Mouse (Mus musculus): ENCODE results near the gene Hyal2.
A peak's percentile ranks its signal among the peaks of the same experiment; 100 is the strongest.

Gene Hyal2

GRCm38 (mm10) chr9:107567702-107568319 is at the start of gene Hyal2:
Gene Hyal2, plus strand, starts transcription at chr9:107567945.
- peak; percentile 88 for DNase-seq

GRCm38 (mm10) chr9:107520331-107520730 is 47.4 kb upstream of the Hyal2 start:
- DNase-seq = no peak

GRCm38 (mm10) chr9:107521190-107521589 is 46.6 kb upstream of the Hyal2 start:
- DNase-seq = no peak

- DNase-seq = no peak
Measured at GRCm38 (mm10) chr9:107521711-107522399, 45.9 kb upstream of the Hyal2 start.

- DNase-seq = no peak
Measured at GRCm38 (mm10) chr9:107522400-107522711, 45.4 kb upstream of the Hyal2 start.

- peak; percentile 87 for DNase-seq
Measured at GRCm38 (mm10) chr9:107526198-107527026, 41.3 kb upstream of the Hyal2 start.

- DNase-seq = peak; percentile 97
Measured at GRCm38 (mm10) chr9:107533791-107534407, 33.8 kb upstream of the Hyal2 start, which contains the start of gene Tmem115. Gene Tmem115, plus strand, starts transcription at chr9:107533945.

- DNase-seq = no peak
Measured at GRCm38 (mm10) chr9:107534408-107535202, 33.1 kb upstream of the Hyal2 start.

- DNase-seq = no peak
Measured at GRCm38 (mm10) chr9:107538231-107538630, 29.5 kb upstream of the Hyal2 start.

GRCm38 (mm10) chr9:107538711-107539110 is 29.0 kb upstream of the Hyal2 start:
- no peak for DNase-seq

- DNase-seq = no peak
Measured at GRCm38 (mm10) chr9:107539940-107540339, 27.8 kb upstream of the Hyal2 start.

GRCm38 (mm10) chr9:107540420-107540819 is 27.3 kb upstream of the Hyal2 start:
- DNase-seq = no peak

GRCm38 (mm10) chr9:107541005-107541404 is 26.7 kb upstream of the Hyal2 start:
- DNase-seq = no peak

- DNase-seq = peak; percentile 96
Measured at GRCm38 (mm10) chr9:107541474-107542351, 26.0 kb upstream of the Hyal2 start, which contains the start of the genes Cyb561d2 and Nprl2. Gene Cyb561d2, minus strand, starts transcription at chr9:107542193. Gene Nprl2, plus strand, starts transcription at chr9:107542226.

GRCm38 (mm10) chr9:107542352-107542686 is 25.4 kb upstream of the Hyal2 start:
- no peak for DNase-seq

GRCm38 (mm10) chr9:107542721-107543120 is 25.0 kb upstream of the Hyal2 start:
- DNase-seq = no peak

- no peak for DNase-seq
Measured at GRCm38 (mm10) chr9:107543299-107543698, 24.4 kb upstream of the Hyal2 start.

- DNase-seq = no peak
Measured at GRCm38 (mm10) chr9:107544196-107544700, 23.5 kb upstream of the Hyal2 start.

- no peak for DNase-seq
Measured at GRCm38 (mm10) chr9:107544729-107545128, 23.0 kb upstream of the Hyal2 start.

- no peak for DNase-seq
Measured at GRCm38 (mm10) chr9:107545199-107545598, 22.5 kb upstream of the Hyal2 start.

- DNase-seq = peak; percentile 83
Measured at GRCm38 (mm10) chr9:107545602-107546001, 22.1 kb upstream of the Hyal2 start.

All from kidney, postnatal 14 days (tissue).